Mouse (Mus musculus) liver, embryonic 14.5 days (tissue): ENCODE data around the gene Tnip3.

Experiments
- CTCF ChIP-seq: IDR thresholded peaks from 2 replicates; pipeline ENCODE4 v1.5.1; 2016; ENCODE audit warnings: antibody characterized with exemption, low read depth, control low read depth
- EP300 ChIP-seq: IDR thresholded peaks from 2 replicates; pipeline ENCODE4 v1.6.1; 2016; ENCODE audit warnings: antibody characterized with exemption, low read depth

DNA sequence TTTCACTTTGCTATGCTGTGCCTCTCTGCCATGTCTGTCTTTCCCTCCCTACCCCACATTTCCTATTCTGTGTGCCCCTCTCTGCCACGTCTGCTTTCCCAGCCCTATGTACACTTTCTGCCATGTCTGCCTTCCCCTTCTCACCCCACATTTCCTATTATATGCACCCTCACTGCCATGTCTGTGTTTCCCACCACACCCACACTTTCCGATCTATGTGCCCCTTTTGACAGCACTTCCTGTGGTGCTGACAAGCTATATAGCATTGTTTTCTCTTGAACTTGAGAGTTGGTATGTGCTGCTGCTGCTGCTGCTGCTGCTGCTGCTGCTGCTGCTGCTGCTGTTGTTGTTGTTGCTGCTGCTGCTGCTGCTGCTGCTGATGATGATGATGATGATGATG is 136.9 kb downstream of the Tnip3 start:
- TF ChIP-seq CTCF: no peak
- TF ChIP-seq EP300: no peak
